Mouse (Mus musculus) liver, adult (tissue): ENCODE data around the gene Myof.

ENCODE experiments used
- GATA4 ChIP-seq: IDR thresholded peaks from 2 replicates; pipeline ENCODE4 v1.6.1; 2014; ENCODE audit warnings: mild to moderate bottlenecking, low read length; ENCODE audit not compliant: insufficient replicate concordance

Myof gene

GRCm38 (mm10) chr19:37852056-37852455 is 191.3 kb downstream of the Myof start:
- TF ChIP-seq GATA4, result no peak

- TF ChIP-seq GATA4, result no peak
Measured at GRCm38 (mm10) chr19:37851590-37852038, 191.8 kb downstream of the Myof start.
